Mouse (Mus musculus) adrenal gland (tissue): ENCODE results near the gene Olfr1415.

ENCODE experiments used
- microRNA-seq, 2 experiments: library from miRNA; unstranded; fragments of <30 nt; microRNA quantifications; one replicate each; pipeline ENCODE4; 2019

The Olfr1415 gene

Small RNAs within 50 kb of the gene (microRNA-seq; reads per million reads assigned to microRNA genes)
- gene Mir6900, result 1.5 to 2.5 reads per million in 2 experiments
